ENCODE assay signal across 23 mouse cellular contexts in the genomic region with DNA sequence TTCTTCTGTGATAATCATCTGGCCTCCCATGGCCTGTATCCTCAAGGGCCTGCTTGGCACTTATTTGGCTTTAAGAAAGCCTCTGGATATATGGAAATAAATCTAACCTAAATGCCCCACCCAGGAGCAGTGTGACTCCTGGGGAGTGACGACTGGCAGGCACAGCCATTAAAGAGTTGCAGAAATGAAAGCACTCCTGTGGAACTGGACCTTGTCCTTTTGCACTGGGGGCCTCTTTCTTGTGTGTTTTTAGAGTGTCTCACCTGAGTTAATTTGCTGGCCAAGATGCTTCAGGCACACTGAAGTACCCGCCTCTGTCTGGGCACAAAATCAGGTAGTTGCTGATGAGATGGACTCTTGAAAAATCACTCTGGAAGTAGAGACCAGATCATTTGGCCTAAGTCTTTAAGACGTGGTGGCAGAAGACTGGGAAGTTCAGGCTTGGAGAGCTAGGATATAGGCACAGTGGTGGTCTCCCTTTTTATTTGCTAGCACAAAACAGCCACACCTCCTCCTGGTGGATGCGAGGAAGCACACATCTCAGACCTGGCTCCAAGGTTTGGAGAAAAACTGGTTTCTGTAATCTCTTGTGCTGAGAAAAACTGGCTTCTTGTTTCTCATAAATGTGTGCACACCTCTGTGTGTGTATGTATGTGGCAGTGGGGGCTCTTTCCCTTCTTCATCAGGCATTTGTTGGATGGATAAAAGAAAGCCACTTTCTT.
DNase-seq lines count a peak whose midpoint lies in the region; ATAC-seq and TF ChIP-seq lines count a peak whose summit lies in the region.
"Had no signal": no experiment of that assay in that cellular context is flagged by ENCODE, and none has a peak within 500 bp of the region (broad histone marks: within the 10 kb centered on the region; RNA-seq: fewer than 3 reads in every experiment).

No protein-coding gene starts in this region.

- H3K4me3 ChIP-seq in layer of hippocampus, adult 2 months, result no peak overlapping the region
- no peak overlapping the region for H3K4me3 ChIP-seq in intestine, embryonic 16.5 days (ENCODE audit: low read length)
- no peak overlapping the region for H3K4me3 ChIP-seq in kidney, embryonic 15.5 days (replicated peaks)
- H3K4me3 ChIP-seq: embryonic facial prominence, embryonic 13.5 days; erythroblast, embryonic 14.5 days; forebrain, embryonic 12.5 days; heart, adult 2 months; heart, embryonic 13.5 days had no signal

- 0 out of 2 replicates have a peak overlapping the region, but pooled peaks have one; percentile 12 for H3K9ac ChIP-seq in intestine, embryonic 16.5 days (ENCODE audit: low read depth, low read length)
- H3K9ac ChIP-seq in kidney, embryonic 15.5 days, result no peak overlapping the region
- H3K9ac ChIP-seq: embryonic facial prominence, embryonic 13.5 days; forebrain, embryonic 12.5 days; heart, embryonic 13.5 days had no signal

- no peak for DNase-seq in layer of hippocampus, adult 2 months (ENCODE audit: low spot score in 2 of 2)
- DNase-seq in layer of hippocampus, adult 11-12 months (ENCODE audit: low spot score), result no peak
- DNase-seq in large intestine, adult 2 months (ENCODE audit: low read depth, low spot score), result peak; percentile 19
- no peak for DNase-seq in adrenal gland, adult (ENCODE audit: inconsistent age in 2 of 2, low spot score in 1 of 2)
- no peak for DNase-seq in gastrocnemius, adult 18-20 months (ENCODE audit: low spot score)
- DNase-seq: adrenal gland, adult 8-10 months; B cell, adult 2 months; cerebellum, adult 18-20 months; cerebellum, postnatal 14 days; gastrocnemius, postnatal 10 days; heart, adult 2 months; heart, postnatal 14 days; layer of hippocampus, adult 9-11 months; left cerebral cortex, postnatal 4 days; right cerebral cortex, postnatal 4 days; thymus, postnatal 25 days had no signal

- H3K27ac ChIP-seq in layer of hippocampus, adult 2 months, result no peak overlapping the region
- peak overlapping the region; percentile 71 for H3K27ac ChIP-seq in intestine, embryonic 16.5 days (ENCODE audit: low read length)
- H3K27ac ChIP-seq in kidney, embryonic 15.5 days, result peak overlapping the region; percentile 59; the same call in 1 of the 2 replicates
- H3K27ac ChIP-seq: embryonic facial prominence, embryonic 13.5 days; forebrain, embryonic 12.5 days; heart, adult 2 months had no signal

- H3K9me3 ChIP-seq in intestine, embryonic 16.5 days (ENCODE audit: control insufficient read depth, low read length), result no peaks in the 10 kb centered on the region
- H3K9me3 ChIP-seq in kidney, embryonic 15.5 days (replicated peaks), result no peaks in the 10 kb centered on the region
- H3K9me3 ChIP-seq: embryonic facial prominence, embryonic 13.5 days; forebrain, embryonic 12.5 days; heart, embryonic 13.5 days had no signal

- 0 out of 2 replicates have a peak, but pooled peaks cover 7% of the 10 kb centered on the region for H3K4me1 ChIP-seq in intestine, embryonic 16.5 days (ENCODE audit: control insufficient read depth, insufficient read depth, low read length)
- peaks cover 14% of the 10 kb centered on the region for H3K4me1 ChIP-seq in kidney, embryonic 15.5 days
- H3K4me1 ChIP-seq: embryonic facial prominence, embryonic 13.5 days had no signal

- TF ChIP-seq CTCF in layer of hippocampus, adult 2 months (conservative IDR thresholded peaks at IDR 0.05), result peak; percentile 22; the same call in 1 of the 2 replicates

- no peaks in the 10 kb centered on the region for H3K27me3 ChIP-seq in intestine, embryonic 16.5 days (replicated peaks; ENCODE audit: control insufficient read depth, insufficient read depth, low read length)
- H3K27me3 ChIP-seq in kidney, embryonic 15.5 days, result no peaks in the 10 kb centered on the region
- H3K27me3 ChIP-seq: embryonic facial prominence, embryonic 13.5 days; forebrain, embryonic 12.5 days; heart, embryonic 13.5 days had no signal

- ATAC-seq in intestine, embryonic 16.5 days, result peak; percentile 91
- ATAC-seq in kidney, embryonic 15.5 days (replicated peaks; ENCODE audit: low FRiP score), result 0 out of 2 replicates have a peak, but pooled peaks have one; percentile 29

- H3K36me3 ChIP-seq in intestine, embryonic 16.5 days (ENCODE audit: control insufficient read depth, insufficient read depth, low read length), result 0 out of 2 replicates have a peak, but pooled peaks cover 2% of the 10 kb centered on the region
- H3K36me3 ChIP-seq in kidney, embryonic 15.5 days, result peaks cover 34% of the 10 kb centered on the region
- H3K36me3 ChIP-seq: forebrain, embryonic 12.5 days had no signal

- 67% methylated on average over 4 of the region's 4 CpGs for WGBS in intestine, embryonic 16.5 days
- 64% methylated on average over 4 of the region's 4 CpGs for WGBS in kidney, embryonic 15.5 days
- WGBS in large intestine, adult 2 months, result 41% methylated on average over 4 of the region's 4 CpGs

- H3K4me2 ChIP-seq in intestine, embryonic 16.5 days (ENCODE audit: low read depth, low read length), result peak overlapping the region; percentile 31; the same call in 1 of the 2 replicates
- no peak overlapping the region for H3K4me2 ChIP-seq in kidney, embryonic 15.5 days
- H3K4me2 ChIP-seq: embryonic facial prominence, embryonic 13.5 days; forebrain, embryonic 12.5 days; heart, embryonic 13.5 days; midbrain, embryonic 11.5 days had no signal
